Comparison of ENCODE assay signal across 22 mouse cellular contexts in genomic region chr12:52785217-52785616, GRCm38 (mm10).
DNase-seq lines count a peak whose midpoint lies in the region; ATAC-seq and TF ChIP-seq lines count a peak whose summit lies in the region.
"Had no signal": no experiment of that assay in that cellular context is flagged by ENCODE, and none has a peak within 500 bp of the region (broad histone marks: within the 10 kb centered on the region; RNA-seq: fewer than 3 reads in every experiment).

No protein-coding gene starts in this region.

- no peaks in the 10 kb centered on the region for H3K9me3 ChIP-seq in embryonic facial prominence, embryonic 11.5 days (replicated peaks; ENCODE audit: control insufficient read depth, low read length)
- no peaks in the 10 kb centered on the region for H3K9me3 ChIP-seq in embryonic facial prominence, embryonic 10.5 days
- H3K9me3 ChIP-seq in limb, embryonic 13.5 days, result no peaks in the 10 kb centered on the region
- H3K9me3 ChIP-seq in limb, embryonic 10.5 days (replicated peaks), result no peaks in the 10 kb centered on the region
- no peaks in the 10 kb centered on the region for H3K9me3 ChIP-seq in embryonic facial prominence, embryonic 12.5 days
- no peaks in the 10 kb centered on the region for H3K9me3 ChIP-seq in hindbrain, embryonic 14.5 days (ENCODE audit: control insufficient read depth, low read length)
- H3K9me3 ChIP-seq: heart, embryonic 10.5 days; liver, embryonic 15.5 days; lung, embryonic 15.5 days had no signal

- DNase-seq in embryonic facial prominence, embryonic 11.5 days (ENCODE audit: low spot score), result no peak
- no peak for DNase-seq in embryonic facial prominence, embryonic 10.5 days (ENCODE audit: low spot score)
- DNase-seq in limb, embryonic 10.5 days (ENCODE audit: low spot score), result no peak
- no peak for DNase-seq in hindbrain, embryonic 14.5 days (ENCODE audit: low spot score)
- no peak for DNase-seq in cerebellum, adult 18-20 months
- DNase-seq in gastrocnemius, adult 2 months, result no peak
- DNase-seq: adrenal gland, postnatal 25 days; cerebellum, adult 9-11 months; forebrain, postnatal 0 days; gastrocnemius, postnatal 25 days; kidney, postnatal 4 days; liver; lung, postnatal 36 days; thymus, adult 18-20 months; thymus, postnatal 36 days had no signal

- no peaks in the 10 kb centered on the region for H3K4me1 ChIP-seq in embryonic facial prominence, embryonic 11.5 days (ENCODE audit: control insufficient read depth, insufficient read depth, low read length)
- peaks cover 26% of the 10 kb centered on the region for H3K4me1 ChIP-seq in embryonic facial prominence, embryonic 10.5 days
- H3K4me1 ChIP-seq in limb, embryonic 13.5 days, result peaks cover 8% of the 10 kb centered on the region
- H3K4me1 ChIP-seq in limb, embryonic 10.5 days, result peaks cover 7% of the 10 kb centered on the region
- peaks cover 7% of the 10 kb centered on the region for H3K4me1 ChIP-seq in embryonic facial prominence, embryonic 12.5 days
- H3K4me1 ChIP-seq in hindbrain, embryonic 14.5 days (replicated peaks; ENCODE audit: control insufficient read depth, insufficient read depth, low read length), result peaks cover 42% of the 10 kb centered on the region
- H3K4me1 ChIP-seq: liver, embryonic 15.5 days had no signal

- no peak overlapping the region for H3K9ac ChIP-seq in embryonic facial prominence, embryonic 11.5 days (replicated peaks; ENCODE audit: low read length)
- H3K9ac ChIP-seq in limb, embryonic 13.5 days, result no peak overlapping the region
- H3K9ac ChIP-seq in embryonic facial prominence, embryonic 12.5 days, result no peak overlapping the region
- H3K9ac ChIP-seq in hindbrain, embryonic 14.5 days, result no peak overlapping the region
- H3K9ac ChIP-seq: forebrain, postnatal 0 days; liver, embryonic 15.5 days; lung, embryonic 15.5 days had no signal

- no peak overlapping the region for H3K4me2 ChIP-seq in embryonic facial prominence, embryonic 11.5 days (ENCODE audit: low read depth, low read length)
- no peak overlapping the region for H3K4me2 ChIP-seq in limb, embryonic 13.5 days (replicated peaks)
- H3K4me2 ChIP-seq in embryonic facial prominence, embryonic 12.5 days (replicated peaks), result no peak overlapping the region
- no peak overlapping the region for H3K4me2 ChIP-seq in hindbrain, embryonic 14.5 days (replicated peaks)
- H3K4me2 ChIP-seq: liver, embryonic 15.5 days; lung, embryonic 15.5 days had no signal

- no peak for TF ChIP-seq CTCF in gastrocnemius, adult 2 months (IDR thresholded peaks at IDR 0.05)

- ATAC-seq in embryonic facial prominence, embryonic 11.5 days (replicated peaks; ENCODE audit: insufficient number of reproducible peaks, low FRiP score, low TSS enrichment, low read depth), result peak; percentile 29; the same call in 1 of the 2 replicates
- 0 out of 2 replicates have a peak, but pooled peaks have one; percentile 32 for ATAC-seq in limb, embryonic 13.5 days (ENCODE audit: low FRiP score, low read depth)
- ATAC-seq in embryonic facial prominence, embryonic 12.5 days (ENCODE audit: insufficient number of reproducible peaks, insufficient read depth, low FRiP score, low TSS enrichment), result peak; percentile 67; the same call in 1 of the 2 replicates
- peak; percentile 58; the same call in 1 of the 2 replicates for ATAC-seq in hindbrain, embryonic 14.5 days (ENCODE audit: low FRiP score)
- ATAC-seq: activated CD4-positive, CD25-positive, alpha-beta regulatory T cell, adult 4 months; forebrain, postnatal 0 days; intestine, postnatal 0 days had no signal

- intact Hi-C loops in gastrocnemius, adult 2 months (cut with DNase I), result no loop called here

- no peaks in the 10 kb centered on the region for H3K36me3 ChIP-seq in embryonic facial prominence, embryonic 11.5 days (replicated peaks; ENCODE audit: control insufficient read depth, insufficient read depth, low read depth, low read length)
- H3K36me3 ChIP-seq in embryonic facial prominence, embryonic 10.5 days (replicated peaks), result no peaks in the 10 kb centered on the region
- no peaks in the 10 kb centered on the region for H3K36me3 ChIP-seq in limb, embryonic 13.5 days
- no peaks in the 10 kb centered on the region for H3K36me3 ChIP-seq in limb, embryonic 10.5 days
- H3K36me3 ChIP-seq in embryonic facial prominence, embryonic 12.5 days, result no peaks in the 10 kb centered on the region
- H3K36me3 ChIP-seq in hindbrain, embryonic 14.5 days (replicated peaks; ENCODE audit: control insufficient read depth, insufficient read depth), result no peaks in the 10 kb centered on the region
- H3K36me3 ChIP-seq: heart, embryonic 10.5 days; liver, embryonic 15.5 days; lung, embryonic 15.5 days had no signal

- no peaks in the 10 kb centered on the region for H3K27me3 ChIP-seq in embryonic facial prominence, embryonic 11.5 days (ENCODE audit: control insufficient read depth, insufficient read depth, low read length)
- peaks cover 7% of the 10 kb centered on the region for H3K27me3 ChIP-seq in embryonic facial prominence, embryonic 10.5 days (replicated peaks; ENCODE audit: low read depth, poor library complexity, severe bottlenecking)
- no peaks in the 10 kb centered on the region; the same call in 1 of the 2 replicates for H3K27me3 ChIP-seq in limb, embryonic 13.5 days
- no peaks in the 10 kb centered on the region for H3K27me3 ChIP-seq in limb, embryonic 10.5 days (ENCODE audit: low read depth, poor library complexity, severe bottlenecking)
- H3K27me3 ChIP-seq in embryonic facial prominence, embryonic 12.5 days, result no peaks in the 10 kb centered on the region
- H3K27me3 ChIP-seq in hindbrain, embryonic 14.5 days (ENCODE audit: control insufficient read depth, insufficient read depth, low read length), result no peaks in the 10 kb centered on the region
- H3K27me3 ChIP-seq: liver, embryonic 15.5 days had no signal

- H3K4me3 ChIP-seq in embryonic facial prominence, embryonic 11.5 days (ENCODE audit: low read depth, low read length), result no peak overlapping the region
- no peak overlapping the region for H3K4me3 ChIP-seq in embryonic facial prominence, embryonic 10.5 days
- H3K4me3 ChIP-seq in limb, embryonic 13.5 days, result no peak overlapping the region
- no peak overlapping the region for H3K4me3 ChIP-seq in limb, embryonic 10.5 days
- H3K4me3 ChIP-seq in embryonic facial prominence, embryonic 12.5 days, result no peak overlapping the region
- no peak overlapping the region for H3K4me3 ChIP-seq in hindbrain, embryonic 14.5 days (replicated peaks; ENCODE audit: low read length)
- H3K4me3 ChIP-seq in gastrocnemius, adult 2 months, result no peak overlapping the region
- H3K4me3 ChIP-seq: heart, embryonic 10.5 days; liver, embryonic 15.5 days; lung, embryonic 15.5 days had no signal

- H3K27ac ChIP-seq in embryonic facial prominence, embryonic 11.5 days (replicated peaks; ENCODE audit: low read depth, low read length), result no peak overlapping the region
- no peak overlapping the region for H3K27ac ChIP-seq in embryonic facial prominence, embryonic 10.5 days (replicated peaks)
- no peak overlapping the region for H3K27ac ChIP-seq in limb, embryonic 13.5 days
- H3K27ac ChIP-seq in limb, embryonic 10.5 days, result no peak overlapping the region
- no peak overlapping the region for H3K27ac ChIP-seq in embryonic facial prominence, embryonic 12.5 days
- no peak overlapping the region for H3K27ac ChIP-seq in hindbrain, embryonic 14.5 days
- H3K27ac ChIP-seq in gastrocnemius, adult 2 months, result no peak overlapping the region
- H3K27ac ChIP-seq: heart, embryonic 10.5 days; liver, embryonic 15.5 days; lung, embryonic 15.5 days had no signal
